Mouse (Mus musculus) lung, adult 2 months (tissue): Measurements from ENCODE around the gene Ipo4.

Experiments
- CTCF ChIP-seq: fragments of 200-500 bp; IDR thresholded peaks from 2 replicates; pipeline ENCODE4 v1.5.1; 2011; ENCODE audit warnings: mild to moderate bottlenecking, low read length, control low read depth; ENCODE audit not compliant: insufficient read depth
- POLR2A ChIP-seq: fragments of 200-500 bp; IDR thresholded peaks from 2 replicates; pipeline ENCODE4 v1.6.1; 2011; ENCODE audit warnings: low read depth, mild to moderate bottlenecking, control low read depth, low read length, borderline replicate concordance; ENCODE audit errors: extremely low read depth

DNA sequence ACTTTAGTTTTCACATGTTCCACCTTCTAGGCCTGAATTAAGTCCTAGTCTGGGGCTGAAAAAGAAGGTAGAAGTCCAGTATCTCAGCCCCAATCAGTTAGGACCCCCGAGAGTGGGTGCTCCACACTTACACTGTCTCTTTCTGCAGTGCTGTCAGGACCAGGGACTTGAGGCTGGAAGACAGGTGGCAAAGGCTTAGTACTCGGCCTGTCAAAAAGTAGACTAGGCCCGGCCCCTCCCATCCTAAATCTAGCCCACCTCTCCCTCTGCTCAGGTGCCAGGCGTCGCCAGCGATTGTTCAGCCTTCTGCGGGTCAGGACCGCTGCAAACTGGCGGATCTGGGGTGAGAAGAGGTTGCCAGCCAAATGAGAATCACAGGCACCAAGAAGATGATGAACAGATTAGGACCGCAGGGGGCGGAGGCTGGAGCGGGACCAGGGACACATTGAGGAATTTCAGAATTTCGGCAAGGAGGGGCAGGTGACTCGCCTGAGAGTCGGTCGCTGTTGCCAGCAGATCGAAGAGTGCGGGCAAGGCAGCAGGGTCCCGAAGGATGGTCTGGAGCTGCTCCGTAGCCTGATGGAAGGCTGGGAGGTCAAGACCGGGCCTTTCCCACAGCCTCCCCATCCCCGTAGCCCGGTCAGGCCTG is 759 bp downstream of the Ipo4 start:
- TF ChIP-seq CTCF, result no peak
- no peak for TF ChIP-seq POLR2A
